Mouse (Mus musculus): Measurements from ENCODE around the gene Gm44511.
"Not testable (repeated sequence)": the region's sequence is repeated elsewhere in the genome, so short reads cannot be mapped to it uniquely, and the experiment has no call there.

The Gm44511 gene

GRCm38 (mm10) chr6:128841327-128842089 lies 15.4 kb upstream of the Gm44511 start:
- peak; percentile 31 for DNase-seq (ENCODE audit: low read depth)

GRCm38 (mm10) chr6:128840669-128841068 lies 14.6 kb upstream of the Gm44511 start:
- DNase-seq (ENCODE audit: low read depth): not testable (repeated sequence)

DNA sequence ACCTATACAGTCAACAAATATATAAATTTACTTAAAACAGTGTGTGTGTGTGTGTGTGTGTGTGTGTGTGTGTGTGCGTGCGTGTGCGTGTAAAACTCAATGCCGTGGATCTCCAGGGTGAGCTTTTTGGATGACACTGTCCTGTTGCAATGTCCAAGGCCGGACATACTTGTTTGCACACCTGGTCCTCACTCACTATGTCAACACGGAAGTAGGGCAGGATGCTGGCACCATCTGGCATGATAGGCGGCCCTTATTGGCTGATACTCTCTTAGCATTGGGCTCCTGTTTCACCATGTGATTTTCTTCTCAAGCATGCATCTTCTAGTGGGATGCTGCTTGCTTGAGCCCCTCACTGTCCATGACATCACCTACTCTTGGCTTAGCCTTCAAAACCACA lies 13.8 kb upstream of the Gm44511 start:
- no peak for DNase-seq (ENCODE audit: low read depth)

DNA sequence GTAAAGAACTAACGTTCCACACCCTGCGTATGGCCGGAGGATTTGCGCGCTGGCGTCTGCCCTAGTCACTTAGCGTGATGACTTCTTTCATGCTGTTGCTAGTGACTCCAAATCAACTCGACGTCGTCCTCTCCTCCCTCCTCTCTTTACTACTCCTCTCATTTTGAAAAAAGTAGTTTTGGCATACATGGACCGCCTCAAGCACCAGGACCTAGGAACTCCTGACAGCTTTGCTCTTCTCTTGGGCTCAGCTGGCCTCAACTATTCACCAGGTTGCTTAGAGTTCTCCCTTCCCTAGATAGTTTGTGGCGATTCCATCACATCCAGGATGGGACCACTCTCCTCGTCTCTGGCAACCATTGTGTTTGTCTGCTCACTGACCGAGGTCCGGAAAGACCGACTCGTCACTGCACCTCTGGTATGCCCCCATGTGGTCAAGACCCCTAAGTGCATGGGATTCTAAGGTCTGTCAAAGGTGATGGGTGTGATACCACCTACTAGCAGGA lies 13.2 kb upstream of the Gm44511 start:
- DNase-seq (ENCODE audit: low read depth): peak; percentile 86

DNA sequence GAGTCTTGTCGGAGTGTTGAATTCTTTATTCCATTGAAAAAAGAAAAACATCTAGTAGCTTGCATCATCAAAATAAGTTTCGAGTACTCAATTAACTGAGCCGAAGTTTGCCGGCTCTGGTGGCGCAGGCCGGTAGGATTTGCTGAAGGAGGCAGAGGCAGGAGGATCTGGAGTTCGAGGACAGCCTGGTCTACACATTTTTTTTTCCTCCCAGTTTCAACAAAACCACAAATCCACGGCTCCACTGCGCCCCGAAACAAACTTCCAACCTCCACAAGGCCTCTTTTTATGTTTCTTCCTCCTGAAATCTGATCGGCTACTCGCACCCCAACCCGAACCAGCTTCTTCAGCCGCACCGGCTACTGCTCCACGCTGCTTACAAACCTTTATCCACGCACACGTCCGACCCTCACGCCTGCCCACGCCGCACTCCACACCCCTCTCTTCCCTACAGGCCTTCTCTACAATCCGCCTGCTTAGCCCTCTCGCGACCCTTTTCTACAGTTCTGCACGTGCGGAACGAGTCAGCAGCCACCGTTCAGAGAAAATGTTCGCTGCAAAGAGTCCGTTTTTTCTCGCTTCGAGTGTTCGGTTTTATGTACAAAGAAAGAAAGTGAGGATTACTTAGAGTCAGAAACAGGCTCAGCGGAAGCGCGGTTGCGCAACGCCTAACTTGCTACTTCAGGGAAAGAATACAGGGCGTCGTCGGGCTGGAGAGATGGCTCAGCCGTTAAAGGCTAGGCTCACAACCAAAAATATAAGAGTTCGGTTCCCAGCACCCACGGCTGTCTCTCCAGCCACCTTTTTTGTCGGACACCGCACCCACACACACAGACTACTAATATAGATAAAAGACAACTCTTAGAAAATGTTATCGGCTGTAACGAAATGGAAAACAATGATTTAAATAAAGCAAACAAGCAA lies 12.5 kb upstream of the Gm44511 start:
- DNase-seq (ENCODE audit: low read depth): peak; percentile 79

- peak; percentile 28 for DNase-seq (ENCODE audit: low read depth)
Measured at GRCm38 (mm10) chr6:128837454-128838341, 11.6 kb upstream of the Gm44511 start.

- DNase-seq (ENCODE audit: low read depth): peak; percentile 21
Measured at GRCm38 (mm10) chr6:128836955-128837334, 10.8 kb upstream of the Gm44511 start.

GRCm38 (mm10) chr6:128836191-128836954 lies 10.3 kb upstream of the Gm44511 start:
- DNase-seq (ENCODE audit: low read depth): no peak

DNA sequence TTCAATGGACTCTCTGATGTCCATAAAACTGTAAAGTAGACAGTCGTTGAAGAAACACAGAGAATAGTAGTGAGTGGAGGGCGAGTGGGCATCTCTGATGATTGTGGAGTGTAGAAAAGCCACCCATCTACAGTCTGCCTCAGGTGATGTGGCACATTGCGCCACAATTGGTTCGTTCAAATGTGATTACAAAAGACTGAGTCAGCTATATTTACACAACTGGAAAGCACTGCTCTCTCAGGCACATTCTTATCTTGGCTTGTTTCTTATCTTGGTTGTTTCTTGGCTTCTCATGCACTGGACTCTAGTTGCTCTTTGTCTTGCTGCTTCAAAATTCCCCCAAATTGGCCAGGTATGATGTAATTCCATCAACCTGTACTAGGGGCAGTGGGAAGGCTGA lies 9.5 kb upstream of the Gm44511 start:
- DNase-seq (ENCODE audit: low read depth): no peak

- DNase-seq (ENCODE audit: low read depth): no peak
Measured at GRCm38 (mm10) chr6:128833046-128833445, 6.9 kb upstream of the Gm44511 start.

- DNase-seq (ENCODE audit: low read depth): no peak
Measured at GRCm38 (mm10) chr6:128829837-128830236, 3.7 kb upstream of the Gm44511 start.

DNA sequence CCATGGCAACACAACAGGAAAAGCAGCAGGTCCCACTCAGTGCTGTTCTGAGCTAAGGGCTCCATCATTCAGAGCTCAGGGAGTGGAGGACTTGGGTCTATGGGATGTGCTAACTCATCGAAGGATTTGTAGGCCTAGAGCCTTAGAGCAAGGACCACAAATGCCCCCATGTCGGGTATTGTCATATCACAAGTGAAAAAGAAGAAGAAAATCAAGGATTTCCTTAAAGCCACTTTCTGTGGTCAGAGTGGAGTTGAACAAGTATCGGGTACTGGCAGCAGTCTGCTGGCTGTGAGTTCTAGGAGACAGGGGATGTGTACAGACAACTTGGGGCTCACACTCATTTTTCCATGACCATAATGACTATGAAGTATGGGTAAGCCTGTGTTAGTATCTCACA lies 666 bp upstream of the Gm44511 start:
- DNase-seq (ENCODE audit: low read depth): no peak

DNA sequence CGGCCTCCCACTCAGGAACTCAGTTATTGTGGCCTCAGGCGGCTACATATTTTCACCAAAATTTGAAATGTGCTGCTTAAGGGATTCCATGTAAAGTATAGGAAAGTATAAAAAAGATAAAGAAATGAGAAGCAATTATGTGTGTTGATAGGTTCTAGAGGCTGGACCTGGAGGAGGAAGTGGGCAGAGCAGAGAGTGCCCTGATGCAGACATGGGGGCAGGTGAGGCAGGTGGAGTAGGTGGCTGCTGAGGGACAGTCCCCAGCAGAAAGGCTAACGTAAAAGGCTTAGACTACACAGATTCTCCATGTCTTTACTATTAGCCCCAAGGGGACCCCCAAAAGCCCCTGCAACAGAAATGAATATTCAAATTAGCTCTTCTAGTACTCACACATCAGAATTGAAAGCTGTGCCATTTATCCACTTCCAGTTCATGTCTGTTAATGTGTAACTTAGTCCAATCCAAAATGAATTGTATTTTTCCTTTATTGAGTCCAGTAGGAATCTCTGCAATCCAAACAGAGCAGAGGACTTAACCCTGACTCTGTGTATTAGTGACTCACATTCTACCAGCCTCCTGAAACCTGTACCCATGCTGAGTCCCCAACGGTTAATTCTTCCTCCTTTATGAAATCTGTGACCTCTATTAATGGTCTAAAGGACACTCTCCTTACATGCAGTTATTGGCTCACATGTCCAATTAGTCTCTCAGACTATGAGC lies 7.9 kb downstream of the Gm44511 start:
- no peak for DNase-seq (ENCODE audit: low read depth)

GRCm38 (mm10) chr6:128808532-128808931 lies 17.6 kb downstream of the Gm44511 start:
- no peak for DNase-seq (ENCODE audit: low read depth)

DNA sequence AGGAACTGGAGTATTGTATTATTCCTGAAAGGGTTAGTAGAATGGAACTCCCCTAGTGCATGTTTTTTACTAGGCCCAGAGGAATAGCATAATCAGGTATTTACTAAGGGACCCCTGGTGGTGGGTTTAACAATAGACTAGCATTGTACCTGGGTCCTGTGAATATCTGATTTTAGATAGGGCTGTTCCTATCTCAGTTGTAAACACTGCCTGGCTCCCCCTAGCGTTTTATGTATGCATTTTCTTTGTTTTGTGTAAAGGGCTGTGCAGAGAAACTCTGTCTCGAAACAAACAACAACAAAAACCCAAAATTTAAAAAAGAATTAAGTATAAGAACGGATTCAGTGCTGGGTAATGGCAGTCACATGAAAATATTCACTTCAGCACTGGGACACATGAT lies 19.1 kb downstream of the Gm44511 start:
- no peak for DNase-seq (ENCODE audit: low read depth)

GRCm38 (mm10) chr6:128804823-128805640 lies 21.1 kb downstream of the Gm44511 start:
- not testable (repeated sequence) for DNase-seq (ENCODE audit: low read depth)

- DNase-seq (ENCODE audit: low read depth): peak; percentile 93
Measured at GRCm38 (mm10) chr6:128802999-128803857, 22.9 kb downstream of the Gm44511 start.

DNA sequence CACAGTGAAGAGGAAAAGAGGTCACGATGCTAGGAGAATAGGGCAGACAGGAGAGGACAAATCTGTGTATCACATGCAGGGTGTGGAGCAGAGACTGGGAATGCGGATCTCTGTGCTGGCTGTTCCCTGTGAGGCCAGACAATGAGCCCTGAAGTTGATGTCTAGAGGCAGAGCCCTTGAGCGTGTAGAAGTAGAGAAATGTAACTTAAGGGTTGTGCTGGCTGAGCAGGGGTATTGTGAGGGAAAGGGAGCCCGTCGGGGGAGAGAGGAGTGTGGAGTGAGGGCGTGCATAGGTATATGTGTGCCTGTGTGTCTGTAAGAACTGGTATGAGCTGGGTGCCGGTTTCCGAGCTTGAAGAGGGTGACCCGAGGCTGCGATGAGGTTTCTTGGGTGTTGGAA lies 23.6 kb downstream of the Gm44511 start:
- no peak for DNase-seq (ENCODE audit: low read depth)

DNA sequence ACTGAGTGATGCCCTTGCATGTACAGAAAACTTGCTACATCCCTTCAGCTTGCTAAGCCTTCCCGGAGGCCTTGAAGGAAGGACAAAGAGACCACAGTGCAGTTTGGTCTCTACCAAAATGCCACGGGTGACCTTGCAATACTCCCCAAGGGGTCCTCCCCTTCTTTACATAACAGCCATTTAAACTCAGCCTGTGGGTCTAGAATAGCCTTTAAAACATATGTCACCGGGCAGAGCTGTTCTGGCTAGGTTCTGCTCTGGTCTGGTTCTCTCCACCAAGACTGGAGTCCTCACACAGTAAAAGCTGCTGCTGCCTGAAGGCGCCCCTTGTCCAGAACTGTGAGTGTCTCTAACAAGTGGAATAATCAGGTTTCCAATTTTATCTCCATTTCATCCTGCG lies 25.4 kb downstream of the Gm44511 start:
- not testable (repeated sequence) for DNase-seq (ENCODE audit: low read depth)
